Mouse (Mus musculus) embryonic fibroblast, embryonic 13.5 days (primary cell): ENCODE measurements around the gene Parvb.

Source experiments
- CTCF ChIP-seq: IDR thresholded peaks from 2 replicates; pipeline ENCODE4 v1.5.1; 2011; ENCODE audit warnings: mild to moderate bottlenecking, control low read depth, low read length, moderate library complexity, borderline replicate concordance; ENCODE audit not compliant: insufficient read depth
- POLR2A ChIP-seq: IDR thresholded peaks from 2 replicates; pipeline ENCODE4 v1.6.1; 2011; ENCODE audit warnings: low read depth, mild to moderate bottlenecking, control low read depth, low read length, moderate library complexity

- TF ChIP-seq CTCF (no peak), POLR2A (no peak)
These were observed 3.8 kb downstream of the Parvb start for GRCm38 (mm10) chr15:84235646-84236045.
